9 mouse cellular contexts compared by ENCODE assay signal in the genomic region with DNA sequence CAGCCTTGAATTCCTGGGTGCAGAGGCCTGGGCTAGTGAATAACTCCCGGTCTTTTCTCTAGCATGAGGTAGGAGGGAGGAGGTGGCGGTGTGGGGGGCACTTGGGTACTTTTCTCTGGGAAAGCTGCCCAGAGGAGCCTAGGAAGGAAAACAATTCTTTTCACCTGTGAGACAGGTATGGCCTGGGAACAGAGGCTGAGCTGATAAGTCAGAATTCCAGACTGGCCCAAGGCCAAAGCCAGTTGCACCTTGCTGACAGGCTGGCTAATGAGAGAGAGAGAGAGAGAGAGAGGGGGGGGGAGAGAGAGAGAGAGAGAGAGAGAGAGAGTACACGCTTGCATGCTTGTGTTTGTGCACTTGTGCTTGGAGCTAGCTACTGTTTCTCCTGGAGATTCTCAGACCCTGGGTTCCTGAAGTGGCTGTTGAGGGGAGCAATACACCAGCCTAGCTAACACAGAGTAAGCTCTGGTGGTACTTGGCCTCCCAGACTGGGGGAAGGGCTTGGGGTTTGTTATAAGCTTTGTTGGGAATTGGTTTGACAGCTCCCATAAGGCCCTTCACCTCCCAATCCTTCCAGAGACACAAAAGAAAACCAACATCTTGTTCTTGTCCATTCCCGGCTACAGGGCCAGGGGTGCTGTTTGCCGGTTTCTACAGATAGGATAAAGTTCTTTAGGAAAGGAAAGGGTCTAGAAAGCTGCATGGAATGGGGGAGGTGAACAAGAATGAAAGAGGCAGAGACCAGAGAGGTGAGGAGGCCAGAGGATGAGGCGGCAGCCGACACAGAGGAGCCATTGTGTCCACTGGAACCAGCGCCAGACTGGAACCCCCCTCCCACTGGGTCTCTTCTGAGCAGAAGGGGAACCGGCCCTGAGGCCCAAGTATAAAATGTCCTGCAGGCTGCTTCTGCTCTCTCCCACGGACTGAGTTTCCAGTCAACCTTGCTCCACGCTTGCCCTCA. TPM values are rescaled to one million over a fixed set of nuclear protein-coding genes. Genes with fewer than 3 reads are reported as not detected.
DNase-seq lines count a peak whose midpoint lies in the region; ATAC-seq lines count a peak whose summit lies in the region.
"Had no signal": no experiment of that assay in that cellular context is flagged by ENCODE, and none has a peak within 500 bp of the region (broad histone marks: within the 10 kb centered on the region; RNA-seq: fewer than 3 reads in every experiment).

A gene (plus strand): TSS at position 739 of the 961 bp plus-strand sequence.

- no peak within 1 kb of the TSS for H3K27ac ChIP-seq in heart, embryonic 11.5 days (ENCODE audit: low read depth, low read length)
- 0 out of 2 replicates have a peak within 1 kb of the TSS, but pooled peaks have one; percentile 17 for H3K27ac ChIP-seq in intestine, embryonic 15.5 days
- H3K27ac ChIP-seq in lung, embryonic 15.5 days, result peak within 1 kb of the TSS; percentile 81
- peak within 1 kb of the TSS; percentile 69 for H3K27ac ChIP-seq in stomach, embryonic 15.5 days
- H3K27ac ChIP-seq: macrophage had no signal

- H3K27me3 ChIP-seq in heart, embryonic 11.5 days (ENCODE audit: control insufficient read depth, insufficient read depth, low read length), result peaks cover 45% of the 10 kb centered on the region
- H3K27me3 ChIP-seq in intestine, embryonic 15.5 days (replicated peaks), result peaks cover 35% of the 10 kb centered on the region
- H3K27me3 ChIP-seq in lung, embryonic 15.5 days, result peaks cover 41% of the 10 kb centered on the region
- H3K27me3 ChIP-seq in stomach, embryonic 15.5 days (replicated peaks), result peaks cover 10% of the 10 kb centered on the region; the same call in 1 of the 2 replicates

- DNase-seq in heart, postnatal 25 days (ENCODE audit: low spot score), result no peak
- peak; percentile 51 for DNase-seq in embryo, embryonic 9.5 days (ENCODE audit: extremely low spot score)
- no peak for DNase-seq in gastrocnemius, postnatal 36 days
- no peak for DNase-seq in left cerebral cortex, postnatal 10 days (ENCODE audit: extremely low spot score in 1 of 2, low spot score in 2 of 2)

- 31% methylated on average over 11 of the region's 11 CpGs for WGBS in heart, embryonic 11.5 days (ENCODE audit: insufficient replicate concordance)
- 46% methylated on average over 11 of the region's 11 CpGs for WGBS in intestine, embryonic 15.5 days
- WGBS in lung, embryonic 15.5 days, result 22% methylated on average over 11 of the region's 11 CpGs
- 38% methylated on average over 11 of the region's 11 CpGs for WGBS in stomach, embryonic 15.5 days

- intact Hi-C loops in heart, postnatal 25 days (cut with DNase I), result loop anchor here (10.0 kb wide), 1 partner anchor 46 kb away; no protein-coding TSS in a partner anchor
- intact Hi-C loops in gastrocnemius, postnatal 36 days (cut with DNase I), result no loop called here
- intact Hi-C loops in left cerebral cortex, postnatal 10 days (cut with DNase I), result loop anchor here (5.0 kb wide), 1 partner anchor 33 kb away; no protein-coding TSS in a partner anchor

- peak within 1 kb of the TSS; percentile 62 for H3K4me3 ChIP-seq in heart, embryonic 11.5 days (ENCODE audit: low read depth, low read length)
- H3K4me3 ChIP-seq in intestine, embryonic 15.5 days (replicated peaks), result peak within 1 kb of the TSS; percentile 51
- H3K4me3 ChIP-seq in lung, embryonic 15.5 days, result peak within 1 kb of the TSS; percentile 53
- H3K4me3 ChIP-seq in stomach, embryonic 15.5 days (replicated peaks), result peak within 1 kb of the TSS; percentile 59

- no peaks in the 10 kb centered on the region for H3K36me3 ChIP-seq in heart, embryonic 11.5 days (ENCODE audit: control insufficient read depth, insufficient read depth, low read length)
- H3K36me3 ChIP-seq in intestine, embryonic 15.5 days, result no peaks in the 10 kb centered on the region
- H3K36me3 ChIP-seq in lung, embryonic 15.5 days, result no peaks in the 10 kb centered on the region
- no peaks in the 10 kb centered on the region for H3K36me3 ChIP-seq in stomach, embryonic 15.5 days

- no peaks in the 10 kb centered on the region for H3K9me3 ChIP-seq in heart, embryonic 11.5 days (replicated peaks; ENCODE audit: control insufficient read depth, low read length)
- no peaks in the 10 kb centered on the region for H3K9me3 ChIP-seq in intestine, embryonic 15.5 days
- no peaks in the 10 kb centered on the region for H3K9me3 ChIP-seq in lung, embryonic 15.5 days
- no peaks in the 10 kb centered on the region for H3K9me3 ChIP-seq in stomach, embryonic 15.5 days

- peak within 1 kb of the TSS; percentile 99 for H3K4me2 ChIP-seq in heart, embryonic 11.5 days
- peak within 1 kb of the TSS; percentile 95 for H3K4me2 ChIP-seq in intestine, embryonic 15.5 days (replicated peaks)
- H3K4me2 ChIP-seq in lung, embryonic 15.5 days, result peak within 1 kb of the TSS; percentile 99
- H3K4me2 ChIP-seq in stomach, embryonic 15.5 days, result peak within 1 kb of the TSS; percentile 91

- peak within 1 kb of the TSS; percentile 59 for H3K9ac ChIP-seq in heart, embryonic 11.5 days (ENCODE audit: low read depth, low read length)
- peak within 1 kb of the TSS; percentile 49; the same call in 1 of the 2 replicates for H3K9ac ChIP-seq in intestine, embryonic 15.5 days
- H3K9ac ChIP-seq in lung, embryonic 15.5 days, result peak within 1 kb of the TSS; percentile 23
- H3K9ac ChIP-seq in stomach, embryonic 15.5 days, result peak within 1 kb of the TSS; percentile 14

- no peak for ATAC-seq in heart, embryonic 11.5 days (replicated peaks; ENCODE audit: insufficient number of reproducible peaks, low FRiP score, low TSS enrichment)
- no peak for ATAC-seq in intestine, embryonic 15.5 days
- ATAC-seq in lung, embryonic 15.5 days (ENCODE audit: borderline replicate concordance, extremely low read depth, low FRiP score, low TSS enrichment), result peak; percentile 7; the same call in 1 of the 2 replicates
- ATAC-seq in stomach, embryonic 15.5 days (ENCODE audit: insufficient read depth, low FRiP score, low read depth), result no peak

- H3K4me1 ChIP-seq in heart, embryonic 11.5 days (ENCODE audit: control insufficient read depth, insufficient read depth, low read length), result peaks cover 35% of the 10 kb centered on the region
- peaks cover 34% of the 10 kb centered on the region for H3K4me1 ChIP-seq in intestine, embryonic 15.5 days (replicated peaks)
- peaks cover 44% of the 10 kb centered on the region for H3K4me1 ChIP-seq in lung, embryonic 15.5 days
- peaks cover 29% of the 10 kb centered on the region for H3K4me1 ChIP-seq in stomach, embryonic 15.5 days

RNA-seq across cellular contexts. Expression of the gene that starts here (rescaled TPM):
- 2.1 and 3.0 TPM in 2 replicates for polyA plus RNA-seq in heart, embryonic 11.5 days (2014; fragmentation: Nextera tagmentation; extraction: Ambion mirVana)
- total RNA-seq in heart, postnatal 25 days (2021), result 1 to 10 TPM; 1.4 to 1.9 TPM
- 5.4 and 6.4 TPM in 2 replicates for polyA plus RNA-seq in intestine, embryonic 15.5 days (2015; fragmentation: Nextera tagmentation; extraction: Ambion mirVana)
- polyA plus RNA-seq in lung, embryonic 15.5 days (2015; fragmentation: Nextera tagmentation; extraction: Ambion mirVana), result 6.2 and 6.9 TPM in 2 replicates
- 15.3 and 20.7 TPM in 2 replicates for polyA plus RNA-seq in stomach, embryonic 15.5 days (2015; fragmentation: Nextera tagmentation; extraction: Ambion mirVana)
- total RNA-seq in gastrocnemius, postnatal 36 days (2021), result 1 to 10 TPM in 1 of 2 experiments, under 1 TPM in 1; 0.35 to 1.4 TPM
- 1 to 10 TPM; 4.3 to 5.2 TPM for total RNA-seq in left cerebral cortex, postnatal 10 days (2021)
